Mouse (Mus musculus): Measurements from ENCODE around the gene Steap3. TPM values are rescaled to one million over a fixed set of nuclear protein-coding genes. Genes with fewer than 3 reads are reported as not detected.

Gene Steap3
- 3.0 and 3.8 TPM in 2 replicates for polyA plus RNA-seq (2012; rRNA removed)

DNA sequence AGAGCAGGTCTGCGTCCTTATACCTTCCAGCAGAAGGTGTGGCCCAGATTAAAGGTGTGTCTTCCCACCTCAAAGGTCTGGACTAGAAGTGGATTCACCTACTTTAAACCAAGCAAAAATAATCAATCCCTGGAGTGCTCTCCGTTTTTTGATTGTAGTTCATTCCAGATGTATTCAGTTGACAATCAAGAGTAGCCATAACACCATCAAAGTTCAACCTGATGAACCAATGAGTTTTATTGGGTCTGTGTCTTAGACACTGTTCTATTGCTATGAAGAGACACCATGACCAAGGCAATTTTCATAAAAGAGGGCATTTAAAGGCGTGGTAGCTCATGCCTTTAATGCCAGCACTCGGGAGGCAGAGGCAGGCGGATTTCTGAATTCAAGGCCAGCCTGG lies at the start of gene Steap3:
Gene Steap3, minus strand, starts transcription at position 101 of the 400 bp plus-strand sequence.

Other genes with a start within 250 kb of the Steap3 start
- gene Tmem37, start 198.6 kb downstream of the Steap3 start, polyA plus RNA-seq (2012; rRNA removed) = 3.9 and 4.6 TPM in 2 replicates
- 741 and 882 TPM in 2 replicates for gene Dbi, start 151.6 kb downstream of the Steap3 start, polyA plus RNA-seq (2012; rRNA removed)
- 12.2 and 12.3 TPM in 2 replicates for gene 3110009E18Rik, start 151.5 kb downstream of the Steap3 start, polyA plus RNA-seq (2012; rRNA removed)
- gene C1ql2, start 67.9 kb upstream of the Steap3 start, polyA plus RNA-seq (2012; rRNA removed) = 4.6 and 5.0 TPM in 2 replicates
- gene Marco, start 232.3 kb upstream of the Steap3 start, polyA plus RNA-seq (2012; rRNA removed) = 0.04 TPM in 1 of 2 replicates, not detected in the other